Mouse (Mus musculus) megakaryocyte, adult 5-6 weeks (primary cell): ENCODE measurements at regions not wholly inside any gene's neighbourhood (a gene's known extent, or its start where the extent isn't known, plus 50 kb on each side); places are given as distances from the start of the nearest gene placed in this dataset.
"Not testable (repeated sequence)": the region's sequence is repeated elsewhere in the genome, so short reads cannot be mapped to it uniquely, and the experiment has no call there.

Experiments used
- ATAC-seq: 2 replicates; pipeline ENCODE4 v1.8.0; 2016; ENCODE audit warnings: mild to moderate bottlenecking, inconsistent platforms; ENCODE audit not compliant: poor library complexity, severe bottlenecking

DNA sequence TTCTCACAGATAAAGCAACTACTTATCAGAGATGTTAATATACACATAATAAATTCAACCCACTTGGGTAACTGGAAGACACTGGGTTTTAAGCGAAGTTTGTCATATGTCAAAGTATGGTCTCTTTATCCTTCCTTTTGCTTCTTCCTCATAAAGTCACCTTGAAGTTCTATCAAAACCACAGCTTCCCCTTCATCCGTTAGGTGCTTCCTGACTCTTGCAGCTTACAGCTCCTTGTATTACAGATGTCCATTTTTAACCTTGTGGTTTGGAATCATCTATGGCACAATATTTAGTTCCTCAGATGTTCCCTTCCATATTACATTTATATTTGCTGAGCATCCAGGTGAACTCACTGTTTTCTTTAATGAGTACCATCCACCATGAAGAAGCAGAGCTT, 787.0 kb downstream of the Rab28 start:
- ATAC-seq, result no peak

DNA sequence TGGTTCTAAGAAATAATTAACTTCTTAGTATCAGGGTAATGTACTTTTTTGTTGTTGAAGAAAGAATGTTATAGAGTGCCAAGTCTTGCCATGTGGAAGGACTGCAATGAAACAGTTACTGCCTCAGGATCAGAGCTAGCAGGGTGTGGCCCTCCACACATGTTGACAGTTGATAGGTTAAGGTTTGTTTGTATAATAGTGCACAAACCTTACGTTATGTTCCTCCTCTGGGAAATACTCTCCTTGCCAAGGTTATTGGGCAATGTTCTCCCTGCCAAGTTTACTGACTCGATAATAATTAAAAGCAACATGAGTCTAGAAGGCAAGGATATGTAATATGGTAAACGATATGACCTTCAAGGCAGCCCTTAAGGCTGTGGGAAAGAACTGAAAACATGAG, 799.2 kb downstream of the Rab28 start:
- no peak for ATAC-seq

DNA sequence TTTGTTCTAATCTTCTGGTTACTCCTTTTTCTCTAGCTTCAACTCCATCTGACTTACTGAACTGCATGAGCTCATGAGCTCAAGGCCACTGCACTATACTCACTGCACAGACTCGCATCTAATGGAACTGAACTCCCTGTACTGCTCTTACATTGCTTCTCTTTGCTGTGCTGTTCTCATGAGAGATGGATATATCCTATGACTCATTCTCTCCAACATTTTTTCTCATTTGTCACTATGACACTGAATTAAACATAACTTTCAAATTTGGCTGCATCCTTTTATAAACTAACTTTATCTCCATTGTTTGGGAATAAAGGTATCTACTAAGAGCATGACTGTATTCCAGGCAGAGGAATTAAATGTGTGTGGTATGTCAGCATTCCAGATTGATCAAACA, 806.2 kb downstream of the Rab28 start:
- ATAC-seq, result no peak

DNA sequence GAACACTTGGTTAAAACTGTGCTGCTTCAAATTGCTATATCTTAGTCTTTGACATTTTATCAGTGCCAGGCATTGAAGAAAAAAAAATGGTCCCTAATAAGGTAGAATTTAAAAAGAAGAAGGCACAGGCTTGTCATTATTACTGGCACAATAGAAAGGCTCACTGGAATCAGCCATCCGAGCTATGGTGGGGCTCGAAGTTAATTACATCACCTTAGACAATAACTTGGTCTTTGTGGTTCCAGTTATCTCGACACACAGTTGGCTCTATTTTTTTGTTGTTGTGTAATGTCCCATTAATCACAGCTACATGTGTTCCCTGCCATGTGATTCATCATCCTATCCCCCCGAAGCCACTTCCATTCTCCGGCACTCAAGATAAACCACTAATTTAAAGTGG, 825.1 kb downstream of the Rab28 start:
- ATAC-seq, result no peak

DNA sequence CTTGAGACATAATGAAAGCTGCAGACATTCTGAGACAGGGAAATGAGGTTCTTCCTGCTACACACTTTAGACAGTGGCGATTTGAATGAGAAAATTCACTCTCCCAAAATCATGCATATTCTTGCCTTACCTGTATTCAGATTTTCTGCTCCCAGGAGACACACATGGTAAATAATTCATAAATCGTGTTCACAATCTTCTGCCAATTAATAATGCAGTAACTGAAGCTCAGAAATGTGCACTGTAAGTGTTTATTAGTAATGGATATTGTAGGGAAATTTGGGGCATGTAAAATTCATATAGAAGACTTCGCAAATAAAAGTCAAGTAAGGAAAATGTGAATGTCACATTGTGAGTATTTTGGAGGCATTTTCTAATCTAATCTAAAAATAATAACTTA, 830.2 kb downstream of the Rab28 start:
- ATAC-seq, result no peak

DNA sequence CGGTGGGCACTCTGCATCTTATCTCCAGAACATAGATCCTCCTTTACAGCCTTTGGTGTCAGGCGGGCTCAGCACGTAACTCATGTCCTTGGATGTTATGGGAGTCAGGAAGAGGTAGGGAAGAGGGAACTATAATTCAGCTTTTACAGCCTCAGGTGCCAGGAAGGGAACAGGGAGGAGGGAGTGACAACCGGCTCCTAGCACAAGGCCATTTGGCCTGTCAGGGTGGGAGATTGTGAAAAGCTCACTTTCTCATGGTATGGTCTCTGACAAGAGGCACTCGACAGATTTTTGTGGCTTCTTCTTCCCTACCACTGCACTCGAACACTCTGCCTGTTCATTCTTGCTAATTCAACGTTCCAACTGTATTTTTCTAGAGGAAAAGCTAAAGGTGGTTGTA, 845.6 kb downstream of the Rab28 start:
- ATAC-seq, result not testable (repeated sequence)
